17 mouse cellular contexts compared by ENCODE assay signal in genomic region chr11:19073887-19074564, GRCm38 (mm10). TPM values are rescaled to one million over a fixed set of nuclear protein-coding genes. Genes with fewer than 3 reads are reported as not detected.
A peak's percentile ranks its signal among the peaks of the same experiment; 100 is the strongest.
DNase-seq lines count a peak whose midpoint lies in the region; ATAC-seq and TF ChIP-seq lines count a peak whose summit lies in the region.
"Had no signal": no experiment of that assay in that cellular context is flagged by ENCODE, and none has a peak within 500 bp of the region (broad histone marks: within the 10 kb centered on the region; RNA-seq: fewer than 3 reads in every experiment).

No protein-coding gene starts in this region.

- 0 out of 2 replicates have a peak overlapping the region, but pooled peaks have one; percentile 38 for H3K27ac ChIP-seq in ES-E14 (ENCODE audit: insufficient read depth, low read depth, low read length, poor library complexity, severe bottlenecking)
- no peak overlapping the region for H3K27ac ChIP-seq in embryonic facial prominence, embryonic 11.5 days (replicated peaks; ENCODE audit: low read depth, low read length)
- peak overlapping the region; percentile 59; the same call in 1 of the 2 replicates for H3K27ac ChIP-seq in hindbrain, embryonic 13.5 days
- no peak overlapping the region for H3K27ac ChIP-seq in midbrain, postnatal 0 days (ENCODE audit: low read depth, low read length)
- no peak overlapping the region for H3K27ac ChIP-seq in heart, embryonic 12.5 days (ENCODE audit: poor library complexity, severe bottlenecking)
- H3K27ac ChIP-seq: embryonic facial prominence, embryonic 13.5 days; limb, embryonic 15.5 days; stomach, embryonic 15.5 days had no signal

- H3K4me3 ChIP-seq in ES-E14 (ENCODE audit: insufficient read depth in 1 of 2, low read depth in 1 of 2, low read length in 2 of 2, poor library complexity in 1 of 2, severe bottlenecking in 1 of 2) = no peak overlapping the region
- no peak overlapping the region for H3K4me3 ChIP-seq in embryonic facial prominence, embryonic 11.5 days (ENCODE audit: low read depth, low read length)
- H3K4me3 ChIP-seq in hindbrain, embryonic 13.5 days = no peak overlapping the region
- H3K4me3 ChIP-seq in midbrain, postnatal 0 days (ENCODE audit: low read depth, low read length) = no peak overlapping the region
- H3K4me3 ChIP-seq in heart, embryonic 12.5 days = no peak overlapping the region
- H3K4me3 ChIP-seq: embryonic facial prominence, embryonic 13.5 days; limb, embryonic 15.5 days; stomach, embryonic 15.5 days had no signal

- H3K36me3 ChIP-seq in ES-E14 (ENCODE audit: control insufficient read depth, insufficient read depth, low read length, poor library complexity, severe bottlenecking) = no peaks in the 10 kb centered on the region
- no peaks in the 10 kb centered on the region for H3K36me3 ChIP-seq in embryonic facial prominence, embryonic 11.5 days (replicated peaks; ENCODE audit: control insufficient read depth, insufficient read depth, low read depth, low read length)
- H3K36me3 ChIP-seq in hindbrain, embryonic 13.5 days = no peaks in the 10 kb centered on the region
- no peaks in the 10 kb centered on the region for H3K36me3 ChIP-seq in midbrain, postnatal 0 days (ENCODE audit: insufficient read depth, low read length)
- no peaks in the 10 kb centered on the region for H3K36me3 ChIP-seq in heart, embryonic 12.5 days
- H3K36me3 ChIP-seq: embryonic facial prominence, embryonic 13.5 days; limb, embryonic 15.5 days; stomach, embryonic 15.5 days had no signal

- no peaks in the 10 kb centered on the region; the same call in 1 of the 2 replicates for H3K9me3 ChIP-seq in ES-E14 (ENCODE audit: control insufficient read depth, insufficient read depth, low read depth, low read length)
- H3K9me3 ChIP-seq in embryonic facial prominence, embryonic 11.5 days (replicated peaks; ENCODE audit: control insufficient read depth, low read length) = no peaks in the 10 kb centered on the region
- no peaks in the 10 kb centered on the region for H3K9me3 ChIP-seq in hindbrain, embryonic 13.5 days
- no peaks in the 10 kb centered on the region for H3K9me3 ChIP-seq in midbrain, postnatal 0 days (ENCODE audit: low read length)
- peaks cover 5% of the 10 kb centered on the region; the same call in 1 of the 2 replicates for H3K9me3 ChIP-seq in heart, embryonic 12.5 days (replicated peaks)
- H3K9me3 ChIP-seq: embryonic facial prominence, embryonic 13.5 days; limb, embryonic 15.5 days; stomach, embryonic 15.5 days had no signal

- ATAC-seq in embryonic facial prominence, embryonic 11.5 days (replicated peaks; ENCODE audit: insufficient number of reproducible peaks, low FRiP score, low TSS enrichment, low read depth) = peak; percentile 44; the same call in 1 of the 2 replicates
- peak; percentile 77 for ATAC-seq in hindbrain, embryonic 13.5 days (ENCODE audit: low FRiP score)
- ATAC-seq in midbrain, postnatal 0 days (ENCODE audit: low FRiP score) = peak; percentile 31; the same call in 1 of the 2 replicates
- ATAC-seq in heart, embryonic 12.5 days (ENCODE audit: insufficient number of reproducible peaks, low FRiP score) = no peak
- ATAC-seq: Patski had no signal

- in situ Hi-C loops in ES-E14 (cut with MboI; ENCODE audit: low sequenced_read_pairs in 2 of 2, unreplicated experiment in 2 of 2) = no loop called here

- peak; percentile 85 for DNase-seq in ES-E14 (ENCODE audit: low read depth, low spot score)
- DNase-seq in embryonic facial prominence, embryonic 11.5 days (ENCODE audit: low spot score) = no peak
- DNase-seq in midbrain, postnatal 0 days (ENCODE audit: low spot score) = peak; percentile 61
- no peak for DNase-seq in adrenal gland, postnatal 36 days
- DNase-seq in ovary, postnatal 14 days (ENCODE audit: low spot score) = no peak
- no peak for DNase-seq in layer of hippocampus, adult 11-12 months (ENCODE audit: low spot score)
- DNase-seq: adrenal gland, postnatal 25 days; cerebellum, adult 11-12 months; heart, adult 11 months; kidney, postnatal 14 days; thymus, postnatal 4 days had no signal

- TF ChIP-seq CTCF in midbrain, postnatal 0 days (IDR thresholded peaks at IDR 0.05) = no peak

- H3K27me3 ChIP-seq in embryonic facial prominence, embryonic 11.5 days (ENCODE audit: control insufficient read depth, insufficient read depth, low read length) = no peaks in the 10 kb centered on the region
- no peaks in the 10 kb centered on the region for H3K27me3 ChIP-seq in hindbrain, embryonic 13.5 days
- no peaks in the 10 kb centered on the region for H3K27me3 ChIP-seq in midbrain, postnatal 0 days (ENCODE audit: insufficient read depth, low read length)
- no peaks in the 10 kb centered on the region for H3K27me3 ChIP-seq in heart, embryonic 12.5 days (replicated peaks)
- H3K27me3 ChIP-seq: embryonic facial prominence, embryonic 13.5 days; stomach, embryonic 15.5 days had no signal

- no peak overlapping the region for H3K9ac ChIP-seq in ES-E14 (ENCODE audit: insufficient read depth, low read depth, low read length, poor library complexity, severe bottlenecking)
- no peak overlapping the region for H3K9ac ChIP-seq in embryonic facial prominence, embryonic 11.5 days (replicated peaks; ENCODE audit: low read length)
- H3K9ac ChIP-seq in hindbrain, embryonic 13.5 days = no peak overlapping the region
- no peak overlapping the region for H3K9ac ChIP-seq in midbrain, postnatal 0 days (replicated peaks; ENCODE audit: low read length, poor library complexity, severe bottlenecking)
- H3K9ac ChIP-seq in heart, embryonic 12.5 days = no peak overlapping the region
- H3K9ac ChIP-seq: embryonic facial prominence, embryonic 13.5 days; limb, embryonic 15.5 days; stomach, embryonic 15.5 days had no signal

- H3K4me1 ChIP-seq in ES-E14 (ENCODE audit: control insufficient read depth in 2 of 2, insufficient read depth in 2 of 2, low read length in 2 of 2, poor library complexity in 1 of 2) = peaks cover 7 to 10% of the 10 kb centered on the region in 2 experiments
- H3K4me1 ChIP-seq in embryonic facial prominence, embryonic 11.5 days (ENCODE audit: control insufficient read depth, insufficient read depth, low read length) = no peaks in the 10 kb centered on the region
- peaks cover 5% of the 10 kb centered on the region; the same call in 1 of the 2 replicates for H3K4me1 ChIP-seq in hindbrain, embryonic 13.5 days (replicated peaks)
- H3K4me1 ChIP-seq in midbrain, postnatal 0 days (ENCODE audit: insufficient read depth, low read length) = no peaks in the 10 kb centered on the region
- H3K4me1 ChIP-seq in heart, embryonic 12.5 days (replicated peaks) = no peaks in the 10 kb centered on the region
- H3K4me1 ChIP-seq: embryonic facial prominence, embryonic 13.5 days; limb, embryonic 15.5 days; stomach, embryonic 15.5 days had no signal

- no peak overlapping the region for H3K4me2 ChIP-seq in embryonic facial prominence, embryonic 11.5 days (ENCODE audit: low read depth, low read length)
- no peak overlapping the region for H3K4me2 ChIP-seq in hindbrain, embryonic 13.5 days
- H3K4me2 ChIP-seq in midbrain, postnatal 0 days (ENCODE audit: low read depth, low read length, poor library complexity, severe bottlenecking) = no peak overlapping the region
- H3K4me2 ChIP-seq in heart, embryonic 12.5 days = no peak overlapping the region
- H3K4me2 ChIP-seq: embryonic facial prominence, embryonic 13.5 days; limb, embryonic 15.5 days; stomach, embryonic 15.5 days had no signal

- WGBS in embryonic facial prominence, embryonic 11.5 days = 46% methylated on average over 11 of the region's 11 CpGs
- 20% methylated on average over 11 of the region's 11 CpGs for whole genome bisulfite sequencing in hindbrain, embryonic 13.5 days
- 24% methylated on average over 11 of the region's 11 CpGs for WGBS in midbrain, postnatal 0 days
- 71% methylated on average over 11 of the region's 11 CpGs for WGBS in heart, embryonic 12.5 days

TF ChIP-seq in ES-E14, 5 proteins besides CTCF, POLR2A, EP300 and RAD21:
- 0 out of 2 replicates have a peak, but pooled peaks have one; percentile 34 for TF ChIP-seq MAFK (IDR thresholded peaks at IDR 0.05; ENCODE audit: insufficient read depth, low read depth, low read length)
- TF ChIP-seq CHD2 (IDR thresholded peaks at IDR 0.05; ENCODE audit: low read depth, low read length) = no peak

RNA-seq across cellular contexts. Expression of gene Meis1, which starts 55.2 kb away (rescaled TPM):
- total RNA-seq in ES-E14 (2012; rRNA removed) = 2.5 and 6.2 TPM in 2 replicates
- polyA plus RNA-seq in embryonic facial prominence, embryonic 11.5 days (2014; fragmentation: Nextera tagmentation; extraction: Ambion mirVana) = 89.8 and 91.2 TPM in 2 replicates
- 211 and 212 TPM in 2 replicates for polyA plus RNA-seq in hindbrain, embryonic 13.5 days (2015; fragmentation: Nextera tagmentation; extraction: Ambion mirVana)
- total RNA-seq in midbrain, postnatal 0 days (2014; rRNA removed) = 28.6 and 40.1 TPM in 2 replicates
- polyA plus RNA-seq in midbrain, postnatal 0 days (2015; fragmentation: Nextera tagmentation; extraction: Ambion mirVana) = 16.1 and 18.8 TPM in 2 replicates
- 10 to 100 TPM; 56.0 to 57.4 TPM for total RNA-seq in adrenal gland, postnatal 36 days (2021)
- polyA plus RNA-seq in heart, embryonic 12.5 days (2016; fragmentation: Nextera tagmentation; extraction: Ambion mirVana) = 75.9 and 81.4 TPM in 2 replicates

Comparison
In these comparisons a context has a peak if more than half of its experiments do, and no peak if none do; other contexts are left out.
1. DNase-seq: peak in ES-E14 (single experiment) and midbrain, postnatal 0 days (single experiment); none in embryonic facial prominence, embryonic 11.5 days (single experiment), adrenal gland, postnatal 36 days (0 of 2), ovary, postnatal 14 days (single experiment) and layer of hippocampus, adult 11-12 months (single experiment).
2. H3K27ac ChIP-seq: peak in ES-E14 (single experiment) and hindbrain, embryonic 13.5 days (single experiment); none in embryonic facial prominence, embryonic 11.5 days (single experiment), midbrain, postnatal 0 days (single experiment) and heart, embryonic 12.5 days (single experiment).